Mouse (Mus musculus) midbrain, embryonic 11.5 days (tissue): Measurements from ENCODE around the gene Kazn. TPM values are rescaled to one million over a fixed set of nuclear protein-coding genes. Genes with fewer than 3 reads are reported as not detected.
A peak's percentile ranks its signal among the peaks of the same experiment; 100 is the strongest.

Source experiments
- ATAC-seq: fragments of 200-750 bp; cut with Nextera tagmentation; 2 replicates; pipeline ENCODE4 v1.8.0; 2017; ENCODE audit warnings: moderate TSS enrichment, moderate library complexity; ENCODE audit not compliant: low FRiP score
- DNase-seq: peaks from one replicate; pipeline ENCODE4 v3.0.0; 2015; ENCODE audit warnings: low spot score; ENCODE audit errors: missing footprints
- H3K27ac ChIP-seq: fragments of 300-500 bp; sonication (generic); 2 replicates; pipeline ENCODE4 v1.5.1; 2014; ENCODE audit warnings: low read depth, low read length
- H3K27me3 ChIP-seq: fragments of 300-500 bp; sonication (generic); 2 replicates; pipeline ENCODE4 v1.6.1; 2014; ENCODE audit warnings: mild to moderate bottlenecking, low read length, moderate library complexity, mixed read lengths; ENCODE audit not compliant: control insufficient read depth, insufficient read depth
- H3K36me3 ChIP-seq: fragments of 300-500 bp; sonication (generic); 2 replicates; pipeline ENCODE4 v1.6.1; 2014; ENCODE audit warnings: mild to moderate bottlenecking, low read length, moderate library complexity, mixed read lengths; ENCODE audit not compliant: control insufficient read depth, insufficient read depth
- H3K4me1 ChIP-seq: fragments of 300-500 bp; sonication (generic); 2 replicates; pipeline ENCODE4 v1.6.1; 2014; ENCODE audit warnings: low read length; ENCODE audit not compliant: control insufficient read depth, insufficient read depth
- H3K4me2 ChIP-seq: fragments of 300-500 bp; sonication (generic); 2 replicates; pipeline ENCODE4 v1.6.1; 2014; ENCODE audit warnings: mild to moderate bottlenecking, moderate library complexity
- H3K4me3 ChIP-seq: fragments of 300-500 bp; sonication (generic); 2 replicates; pipeline ENCODE4 v1.5.1; 2014; ENCODE audit warnings: low read depth, low read length
- H3K9ac ChIP-seq: fragments of 300-500 bp; sonication (generic); 2 replicates; pipeline ENCODE4 v1.6.1; 2014; ENCODE audit warnings: low read length
- H3K9me3 ChIP-seq: fragments of 300-500 bp; sonication (generic); 2 replicates; pipeline ENCODE4 v1.6.1; 2016; ENCODE audit warnings: low read length; ENCODE audit not compliant: control insufficient read depth
- WGBS: fragments of 180-500 bp; shearing (Covaris S2); extraction: QIAGEN DNeasy Blood & Tissue Kit; methylation state at CpG from one replicate; pipeline ENCODE4 v1.1.7; 2014; 5-methylcytosine and 5-hydroxymethylcytosine counted together
- polyA plus RNA-seq: library from polyadenylated mRNA; unstranded; fragments of >200 nt; fragmentation: Nextera tagmentation; extraction: Ambion mirVana; gene quantifications from 2 replicates; pipeline ENCODE4 v1.2.1, GENCODE M21; 2014

Kazn gene
- polyA plus RNA-seq, 1 experiment from 2014 or later: 12.1 TPM

DNA sequence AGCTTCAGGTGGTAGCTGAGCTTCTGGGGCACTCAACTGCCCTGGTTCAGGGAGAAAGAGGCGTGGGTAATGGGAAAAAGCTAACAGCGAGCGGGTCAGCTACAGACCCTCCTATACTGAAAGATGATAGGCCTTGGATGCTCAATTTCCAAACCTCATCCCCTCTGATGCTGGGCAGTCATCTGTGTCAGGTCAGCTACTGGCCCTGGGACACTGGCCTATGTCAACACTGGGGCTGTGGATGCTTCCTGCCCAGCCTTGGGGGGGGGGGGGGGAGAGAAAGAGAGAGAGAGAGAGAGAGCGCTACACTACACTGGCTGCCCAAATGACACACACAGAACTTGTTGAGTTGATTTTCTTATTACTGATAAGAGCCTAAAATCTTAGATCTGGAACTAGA lies 28.6 kb upstream of the Kazn start:
- no peak overlapping the region for H3K27ac ChIP-seq
- peaks cover 2% of the 10 kb centered on the region; the same call in 1 of the 2 replicates for H3K9me3 ChIP-seq
- 0 out of 2 replicates have a peak, but pooled peaks cover 3% of the 10 kb centered on the region for H3K4me1 ChIP-seq
- WGBS: 32% methylated on average over 4 of the region's 4 CpGs
- no peak for DNase-seq
- H3K4me3 ChIP-seq: no peak overlapping the region
- no peaks in the 10 kb centered on the region for H3K36me3 ChIP-seq
- no peak overlapping the region for H3K9ac ChIP-seq
- H3K27me3 ChIP-seq: no peaks in the 10 kb centered on the region
- ATAC-seq: peak; percentile 41
- H3K4me2 ChIP-seq: no peak overlapping the region

DNA sequence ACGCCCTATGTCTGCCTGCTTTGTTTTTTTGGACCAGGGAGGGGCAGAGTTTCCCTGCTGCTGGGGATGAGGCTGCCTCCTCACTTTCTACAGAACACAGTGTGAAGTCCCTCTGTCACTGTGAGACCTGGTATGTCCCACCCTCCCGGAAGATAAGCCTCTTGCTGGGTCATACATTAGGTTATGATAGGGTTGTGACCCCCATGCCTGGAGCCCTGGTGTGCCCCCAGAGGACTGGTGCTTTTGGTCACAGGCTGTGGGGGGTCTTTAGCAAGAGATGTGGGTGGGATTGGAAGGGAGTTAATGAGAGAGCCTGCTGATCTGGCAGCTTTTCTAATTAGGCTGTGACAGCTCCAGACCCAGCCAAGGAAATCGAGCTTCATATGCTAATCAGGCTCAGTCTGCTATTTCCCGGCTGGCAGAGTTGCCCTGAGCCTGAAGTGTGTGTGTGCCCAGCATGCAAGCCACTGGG lies 28.2 kb upstream of the Kazn start:
- WGBS: 7% methylated on average over 4 of the region's 4 CpGs
- DNase-seq: no peak
- no peaks in the 10 kb centered on the region for H3K27me3 ChIP-seq

DNA sequence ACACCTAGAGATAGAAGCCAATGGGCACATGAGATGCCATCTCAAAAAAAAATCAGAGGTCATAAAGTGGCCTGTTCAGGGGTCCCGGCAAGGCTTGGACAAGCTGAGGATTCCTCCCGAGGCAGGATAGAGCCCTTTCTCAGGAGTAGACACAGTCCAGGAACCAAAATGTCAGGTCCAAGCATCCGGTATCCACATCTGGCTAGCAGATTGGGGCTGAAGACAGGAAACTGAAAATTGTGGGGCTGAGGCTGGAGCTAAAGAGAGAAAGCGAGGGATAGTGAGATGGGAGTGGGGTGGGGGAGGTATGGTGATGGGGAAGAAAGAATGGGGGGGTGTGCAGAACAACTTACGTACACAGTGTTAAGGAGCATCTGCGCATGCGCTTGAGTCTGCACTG lies 25.1 kb upstream of the Kazn start:
- DNase-seq: no peak
- Histone ChIP-seq H3K4me2 (no peak overlapping the region), H3K4me1 (0 out of 2 replicates have a peak, but pooled peaks cover 3% of the 10 kb centered on the region), H3K27ac (no peak overlapping the region), H3K9ac (no peak overlapping the region), H3K4me3 (no peak overlapping the region), H3K27me3 (no peaks in the 10 kb centered on the region), H3K36me3 (no peaks in the 10 kb centered on the region), H3K9me3 (peaks cover 2% of the 10 kb centered on the region; the same call in 1 of the 2 replicates)
- no peak for ATAC-seq
- WGBS: 96% methylated on average over 7 of the region's 7 CpGs

More for the DNA sequence above, 28.2 kb upstream of the Kazn start:
- Histone ChIP-seq H3K4me1 (0 out of 2 replicates have a peak, but pooled peaks cover 3% of the 10 kb centered on the region), H3K27ac (no peak overlapping the region), H3K4me2 (no peak overlapping the region), H3K9ac (no peak overlapping the region), H3K36me3 (no peaks in the 10 kb centered on the region), H3K4me3 (no peak overlapping the region), H3K9me3 (peaks cover 2% of the 10 kb centered on the region; the same call in 1 of the 2 replicates)
- peak; percentile 59 for ATAC-seq

DNA sequence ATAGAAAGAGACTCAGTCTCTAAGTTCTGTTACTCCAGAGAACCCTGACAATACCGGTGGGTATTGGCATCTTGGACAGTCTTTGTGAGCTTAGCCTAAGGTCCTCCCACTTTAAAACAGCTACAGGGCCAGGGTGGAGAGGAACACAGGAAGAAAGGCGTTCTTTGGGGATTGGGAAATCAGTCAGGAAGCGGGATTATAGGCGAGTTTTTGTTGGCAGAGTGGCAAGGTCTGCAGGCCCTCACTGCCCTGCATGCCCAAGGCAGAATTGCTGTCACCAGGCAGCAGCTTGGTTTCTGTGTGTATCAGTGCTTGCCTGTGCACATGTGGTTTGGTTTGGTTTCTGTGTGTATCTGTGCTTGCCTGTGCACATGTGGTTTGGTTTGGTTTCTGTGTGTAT lies 22.5 kb upstream of the Kazn start:
- H3K4me2 ChIP-seq: no peak overlapping the region
- no peaks in the 10 kb centered on the region for H3K4me1 ChIP-seq
- WGBS: 75% methylated on average over 4 of the region's 4 CpGs
- ATAC-seq (no peak), DNase-seq (no peak)
- no peak overlapping the region for H3K9ac ChIP-seq
- H3K27ac ChIP-seq: no peak overlapping the region
- no peak overlapping the region for H3K4me3 ChIP-seq
- no peaks in the 10 kb centered on the region for H3K27me3 ChIP-seq
- H3K36me3 ChIP-seq: no peaks in the 10 kb centered on the region
- no peaks in the 10 kb centered on the region for H3K9me3 ChIP-seq

GRCm38 (mm10) chr4:142258730-142259129 lies 19.5 kb upstream of the Kazn start:
- no peak for ATAC-seq
- no peak overlapping the region for H3K9ac ChIP-seq
- no peak for DNase-seq

GRCm38 (mm10) chr4:142254088-142254487 lies 14.9 kb upstream of the Kazn start:
- no peak overlapping the region for H3K27ac ChIP-seq
- peaks cover 3% of the 10 kb centered on the region; the same call in 1 of the 2 replicates for H3K4me1 ChIP-seq
- H3K27me3 ChIP-seq: no peaks in the 10 kb centered on the region
- no peak overlapping the region for H3K4me3 ChIP-seq
- no peak for ATAC-seq
- no peak for DNase-seq
- H3K9ac ChIP-seq: no peak overlapping the region
- H3K4me2 ChIP-seq: no peak overlapping the region
- no peaks in the 10 kb centered on the region for H3K36me3 ChIP-seq
- H3K9me3 ChIP-seq: no peaks in the 10 kb centered on the region
- WGBS: 77% methylated on average over 6 of the region's 6 CpGs

More at GRCm38 (mm10) chr4:142258730-142259129, 19.5 kb upstream of the Kazn start:
- Histone ChIP-seq H3K4me1 (no peaks in the 10 kb centered on the region), H3K9me3 (no peaks in the 10 kb centered on the region), H3K4me2 (no peak overlapping the region), H3K36me3 (no peaks in the 10 kb centered on the region), H3K4me3 (no peak overlapping the region), H3K27ac (no peak overlapping the region), H3K27me3 (no peaks in the 10 kb centered on the region)
- 94% methylated on average over 10 of the region's 10 CpGs for WGBS

- no peak overlapping the region for H3K4me2 ChIP-seq
- no peaks in the 10 kb centered on the region for H3K9me3 ChIP-seq
- DNase-seq (no peak), ATAC-seq (no peak)
- no peak overlapping the region for H3K4me3 ChIP-seq
- H3K4me1 ChIP-seq: peaks cover 6% of the 10 kb centered on the region
- H3K27ac ChIP-seq: no peak overlapping the region
- WGBS: 58% methylated on average over 12 of the region's 12 CpGs
- H3K36me3 ChIP-seq: no peaks in the 10 kb centered on the region
- no peak overlapping the region for H3K9ac ChIP-seq
- H3K27me3 ChIP-seq: no peaks in the 10 kb centered on the region
Measured at GRCm38 (mm10) chr4:142251471-142252354, 12.5 kb upstream of the Kazn start.

DNA sequence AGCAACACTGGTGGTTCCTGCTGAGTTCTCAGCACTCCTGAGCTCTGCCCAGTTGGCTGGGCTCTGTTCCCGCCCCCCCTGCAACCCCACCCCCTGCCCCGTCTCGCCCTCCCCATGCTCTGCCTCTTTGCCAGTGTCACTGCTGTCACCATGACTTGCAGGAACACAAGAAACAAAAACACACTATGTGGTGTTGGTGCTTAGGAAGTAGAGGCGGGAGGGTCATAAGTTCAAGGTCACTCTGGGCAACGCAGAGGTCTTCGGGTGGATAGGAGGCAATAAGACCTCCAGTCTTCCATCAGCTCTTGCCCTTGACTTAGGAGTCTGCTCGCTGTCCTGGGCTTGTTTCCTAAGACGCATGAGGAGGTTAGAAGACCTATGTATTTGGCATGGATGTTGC lies 10.9 kb upstream of the Kazn start:
- no peak overlapping the region for H3K4me3 ChIP-seq
- no peak overlapping the region for H3K27ac ChIP-seq
- H3K4me2 ChIP-seq: no peak overlapping the region
- no peaks in the 10 kb centered on the region for H3K27me3 ChIP-seq
- no peaks in the 10 kb centered on the region for H3K9me3 ChIP-seq
- no peak for ATAC-seq
- no peaks in the 10 kb centered on the region for H3K36me3 ChIP-seq
- 91% methylated on average over 8 of the region's 8 CpGs for WGBS
- peaks cover 6% of the 10 kb centered on the region for H3K4me1 ChIP-seq
- DNase-seq: no peak
- no peak overlapping the region for H3K9ac ChIP-seq

DNA sequence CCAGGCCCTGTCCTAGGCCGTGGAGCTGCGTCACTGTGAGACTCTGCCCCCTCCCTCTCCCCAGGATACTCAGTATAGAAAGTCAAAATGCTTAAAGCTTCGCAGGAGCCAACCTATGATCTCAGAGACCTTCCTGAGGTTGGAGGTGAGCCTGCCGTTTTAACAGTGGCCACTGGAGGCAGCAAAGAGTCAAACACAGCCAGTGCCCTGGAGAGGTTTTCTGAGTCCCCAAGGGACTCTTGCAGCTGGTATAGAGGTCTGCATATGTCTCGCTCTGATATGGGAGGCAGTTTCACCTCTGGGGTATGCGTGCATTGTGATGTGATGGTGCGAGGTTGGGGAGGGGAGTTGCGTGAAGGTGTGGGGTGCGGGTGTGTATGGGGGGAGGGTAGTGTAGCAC lies 10.2 kb upstream of the Kazn start:
- Histone ChIP-seq H3K4me2 (no peak overlapping the region), H3K36me3 (no peaks in the 10 kb centered on the region), H3K27me3 (no peaks in the 10 kb centered on the region), H3K4me3 (no peak overlapping the region), H3K9me3 (no peaks in the 10 kb centered on the region), H3K4me1 (peaks cover 6% of the 10 kb centered on the region), H3K27ac (no peak overlapping the region), H3K9ac (no peak overlapping the region)
- peak; percentile 97 for DNase-seq
- 28% methylated on average over 9 of the region's 9 CpGs for WGBS
- ATAC-seq: peak; percentile 52
